Mouse (Mus musculus) urinary bladder, adult 2 months (tissue): ENCODE measurements around the gene Cpe. TPM values are rescaled to one million over a fixed set of nuclear protein-coding genes. Genes with fewer than 3 reads are reported as not detected.

Source experiments
- DNase-seq: peaks from one replicate; pipeline ENCODE4 v3.0.0; 2022; ENCODE audit warnings: low spot score
- polyA plus RNA-seq: library from polyadenylated mRNA; depleted of rRNA; stranded (reverse); fragments of >200 nt; gene quantifications from 2 replicates; pipeline ENCODE4 v1.2.3, GENCODE M21; 2012

Gene Cpe
- polyA plus RNA-seq, 1 experiment, result 114 TPM

DNA sequence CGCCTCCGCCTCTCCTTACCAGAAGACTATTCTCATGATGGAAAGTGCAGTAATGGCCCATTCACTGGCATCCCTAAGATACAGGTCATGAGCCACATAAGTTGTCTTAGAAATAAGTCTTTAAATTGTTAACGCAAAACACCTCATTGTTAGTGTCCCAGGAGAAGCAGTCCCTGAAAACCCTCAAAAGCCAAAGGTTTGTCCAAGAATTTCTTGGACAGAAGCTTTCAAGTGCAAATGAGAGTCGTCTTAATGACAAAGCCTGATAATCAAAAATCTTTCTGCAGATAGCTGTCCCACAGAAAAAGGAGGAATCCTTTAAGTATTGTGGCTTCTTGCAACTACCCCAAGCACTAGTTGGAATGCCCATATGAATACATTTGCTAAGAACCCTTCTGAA, 60.7 kb downstream of the Cpe start:
- DNase-seq, result no peak

DNA sequence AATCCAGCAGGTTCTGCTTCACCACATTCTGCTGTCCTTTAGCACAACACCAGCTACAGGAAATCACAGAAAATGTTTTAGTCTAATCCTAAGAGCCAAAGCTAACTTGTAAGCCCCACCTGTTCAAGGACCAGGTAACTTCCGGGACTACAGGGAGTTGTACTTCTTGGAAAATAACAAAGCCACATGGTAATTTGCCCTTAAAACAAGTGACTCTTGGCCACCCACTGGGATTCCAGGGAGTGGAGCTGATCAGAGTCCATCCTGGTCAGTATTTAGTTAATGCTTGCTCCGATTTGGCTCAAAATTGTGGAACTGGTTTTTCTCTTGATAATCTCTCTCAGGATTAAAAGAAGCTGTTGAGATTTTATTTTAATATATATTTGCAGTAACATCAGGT, 61.1 kb downstream of the Cpe start:
- no peak for DNase-seq

DNA sequence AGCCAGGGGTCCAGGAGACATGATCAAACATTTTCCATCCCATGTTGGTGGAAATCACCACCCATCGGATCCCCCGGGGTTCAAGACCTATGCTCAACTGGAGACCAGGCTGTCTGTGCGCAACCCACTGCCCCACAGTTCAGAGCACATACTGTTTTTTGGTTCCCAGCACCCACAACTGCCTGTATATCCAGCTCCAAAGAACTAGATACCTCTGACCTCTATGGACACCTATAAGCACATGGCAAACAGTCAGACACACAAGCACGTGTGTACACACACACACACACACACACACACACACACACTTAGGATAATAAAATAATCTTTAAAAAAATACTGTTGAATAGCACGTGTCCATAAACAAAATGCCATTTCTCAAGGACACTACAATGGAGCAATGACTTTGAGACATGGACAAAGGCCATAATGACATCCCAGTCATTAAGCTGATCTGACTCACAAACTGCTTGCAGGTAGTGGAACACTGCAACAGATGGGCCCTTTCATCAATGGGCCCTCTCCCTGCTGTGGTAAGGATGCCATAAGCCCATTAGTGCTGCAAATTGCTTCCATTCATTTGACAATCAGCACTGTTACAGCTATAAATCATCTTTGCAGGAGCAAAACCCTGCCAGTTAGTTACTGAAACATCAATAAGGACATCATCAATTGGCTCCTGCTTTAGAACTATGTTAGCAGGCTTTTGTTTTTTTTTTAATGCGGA, 63.7 kb downstream of the Cpe start:
- no peak for DNase-seq

DNA sequence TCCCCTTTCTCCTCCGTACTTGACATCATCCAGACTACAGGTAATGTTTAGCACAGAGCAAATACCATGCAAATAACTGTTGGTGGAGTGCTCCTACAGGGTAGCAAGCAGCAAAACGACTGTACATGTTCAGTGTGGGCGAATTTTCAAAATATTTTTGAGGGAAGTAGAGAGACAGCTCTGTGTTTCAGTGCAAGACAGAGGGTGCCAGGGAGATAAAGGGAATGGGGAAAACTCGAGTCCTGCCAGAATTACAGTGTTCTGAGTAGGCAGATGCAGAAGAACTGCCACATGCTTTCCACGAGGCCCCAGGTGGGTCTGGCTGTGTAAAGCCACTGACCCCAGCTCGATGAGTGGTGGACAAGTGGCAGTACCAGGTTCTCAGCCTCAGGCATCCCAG, 64.8 kb downstream of the Cpe start:
- DNase-seq, result no peak

DNA sequence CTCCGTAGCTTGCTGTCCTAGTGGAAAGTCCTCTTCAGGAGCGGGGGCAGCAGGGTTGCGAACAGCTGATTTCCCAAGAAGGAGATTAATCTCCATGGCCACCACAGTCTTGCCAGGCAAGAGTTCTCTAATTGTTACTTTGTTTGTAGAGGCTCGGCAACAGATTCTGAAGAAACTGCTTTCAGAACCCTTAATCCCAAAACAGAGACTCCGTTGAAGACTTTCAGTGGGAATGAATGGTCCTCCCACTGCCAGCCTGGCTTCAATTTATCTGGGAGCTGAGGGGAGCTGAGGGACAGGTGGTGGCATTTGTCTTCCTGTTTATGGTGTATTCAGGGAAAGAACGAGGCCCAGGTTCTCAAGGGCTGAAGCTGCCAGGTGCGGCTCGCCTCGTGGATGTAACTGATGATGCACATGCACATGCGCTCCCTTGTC, 68.2 kb downstream of the Cpe start:
- no peak for DNase-seq

DNA sequence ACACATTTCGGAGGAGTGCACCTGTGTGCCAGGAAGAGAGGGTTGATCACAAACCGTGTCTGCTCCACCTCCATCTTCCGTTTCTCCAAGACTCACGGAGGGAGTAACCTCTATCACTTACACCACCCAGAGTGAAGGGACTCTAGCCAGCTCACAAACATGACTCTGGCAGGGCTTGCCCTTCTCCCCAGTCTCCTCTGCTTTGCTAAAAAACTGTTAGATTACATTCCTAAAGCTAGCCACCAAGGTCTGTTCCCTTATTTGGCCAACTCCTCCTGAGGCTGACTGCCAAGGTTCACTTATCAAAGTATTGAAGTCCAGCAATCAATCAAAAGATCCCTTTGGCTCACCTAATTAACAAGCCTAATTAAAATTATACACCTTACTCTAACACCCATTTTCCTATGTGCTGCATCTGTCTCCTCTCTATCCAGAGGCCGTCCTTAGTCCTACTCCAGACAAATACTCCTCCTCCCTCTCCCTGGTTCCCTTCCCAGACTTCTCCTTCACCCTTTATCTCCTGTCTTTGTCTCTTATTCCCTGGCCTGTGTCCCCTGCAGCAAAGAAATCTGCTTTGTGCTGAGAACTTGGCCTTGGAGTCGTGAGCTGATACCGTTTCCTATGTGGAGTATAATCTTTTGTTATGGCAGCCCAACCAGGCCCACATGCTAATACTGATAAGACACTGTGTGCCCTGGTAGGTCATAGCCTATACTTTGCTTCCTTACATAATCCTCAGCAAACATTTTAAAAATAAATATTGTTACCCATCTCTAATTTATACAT, 72.3 kb downstream of the Cpe start:
- no peak for DNase-seq

DNA sequence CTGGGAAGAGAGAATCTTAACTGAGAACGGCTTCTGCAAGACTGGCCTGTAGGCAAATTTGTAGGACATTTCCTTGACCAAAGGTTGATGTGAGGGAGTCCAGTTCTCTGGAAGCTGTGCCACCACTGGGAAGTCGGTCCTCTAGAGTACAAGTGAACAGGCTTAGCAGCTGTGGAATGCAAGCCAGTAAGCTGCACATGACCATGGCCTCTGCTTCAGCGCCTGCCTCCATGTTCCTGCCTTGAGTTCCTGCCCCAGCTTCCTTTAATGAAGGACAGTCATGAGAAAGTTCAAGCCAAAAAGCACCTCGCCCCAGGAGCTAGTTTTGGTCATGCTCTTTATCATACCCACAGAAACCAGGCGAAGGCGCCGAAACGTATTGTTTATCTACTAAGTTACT, 73.2 kb downstream of the Cpe start:
- no peak for DNase-seq

DNA sequence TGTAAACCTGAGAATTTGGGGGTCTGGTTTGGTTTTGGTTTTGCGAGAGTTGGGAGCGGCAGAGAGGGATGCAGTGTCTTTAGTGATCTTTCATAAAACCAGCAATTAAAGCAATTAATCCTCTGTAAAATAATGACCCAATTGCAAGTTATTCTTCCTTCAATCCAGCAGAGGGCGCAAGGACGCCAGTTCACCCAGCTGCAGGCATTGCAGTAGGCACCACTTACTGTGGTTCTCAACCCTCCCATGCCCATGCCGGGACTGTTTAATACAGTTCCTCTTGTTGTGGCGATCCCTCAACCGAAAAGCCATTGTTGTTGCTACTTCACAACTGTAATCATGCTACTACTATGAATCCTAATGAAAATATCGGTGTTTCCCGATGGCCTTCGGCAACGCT, 74.2 kb downstream of the Cpe start:
- DNase-seq, result no peak

DNA sequence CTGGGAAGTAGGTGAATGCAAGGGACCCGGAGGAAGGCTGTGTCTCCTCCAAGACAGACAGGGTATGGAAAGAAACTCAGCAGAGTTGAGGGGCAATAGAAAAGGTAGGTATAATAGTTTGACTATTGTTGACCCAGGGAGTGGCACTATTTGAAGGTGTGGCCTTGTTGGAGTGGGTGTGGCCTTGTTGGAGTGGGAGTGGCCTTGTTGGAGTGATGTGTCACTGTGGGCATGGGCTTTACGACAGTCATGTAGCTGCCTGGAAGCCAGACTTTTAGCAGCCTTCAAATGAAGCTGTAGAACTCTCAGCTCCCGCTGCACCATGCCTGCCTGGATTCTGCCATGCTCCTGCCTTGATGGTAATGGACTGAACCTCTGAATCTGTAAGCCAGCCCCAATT, 76.3 kb downstream of the Cpe start:
- DNase-seq, result no peak

DNA sequence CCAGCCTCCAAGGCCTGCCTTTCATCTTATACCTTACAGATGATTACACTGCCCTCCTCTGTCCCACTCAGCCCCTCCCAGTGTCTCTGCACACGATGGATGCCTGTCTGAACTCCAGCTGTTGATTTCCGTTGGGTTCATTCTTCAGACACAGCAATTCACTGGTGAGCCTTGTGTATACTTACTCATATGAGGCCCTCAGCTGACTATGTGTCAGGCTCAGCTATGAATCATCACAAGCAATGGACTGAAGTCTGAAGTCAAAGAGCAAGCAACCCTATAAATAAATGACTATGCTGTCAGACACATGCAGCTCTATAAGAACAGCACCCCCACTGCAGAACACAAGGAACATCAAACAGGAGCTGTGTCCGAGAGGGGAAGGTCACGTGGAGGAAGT, 77.4 kb downstream of the Cpe start:
- DNase-seq, result no peak

DNA sequence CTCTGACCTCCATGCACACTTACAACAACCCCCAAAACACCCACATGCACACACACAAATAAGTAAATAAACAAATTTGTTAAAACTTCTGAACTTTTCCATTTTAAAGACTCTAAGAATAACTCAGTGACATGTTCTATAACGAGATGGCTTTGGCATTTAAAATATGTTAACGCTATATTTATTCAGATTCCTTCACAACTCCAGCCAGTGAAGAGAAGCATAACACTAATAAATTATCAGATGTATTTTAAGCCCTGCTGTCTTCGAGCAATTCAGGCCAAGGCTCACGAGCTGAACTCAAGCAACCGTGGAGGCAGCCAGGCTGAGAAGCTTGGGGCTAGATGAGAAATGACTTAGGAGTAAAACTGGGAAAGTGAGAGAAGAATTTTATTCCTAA, 79.2 kb downstream of the Cpe start:
- no peak for DNase-seq

DNA sequence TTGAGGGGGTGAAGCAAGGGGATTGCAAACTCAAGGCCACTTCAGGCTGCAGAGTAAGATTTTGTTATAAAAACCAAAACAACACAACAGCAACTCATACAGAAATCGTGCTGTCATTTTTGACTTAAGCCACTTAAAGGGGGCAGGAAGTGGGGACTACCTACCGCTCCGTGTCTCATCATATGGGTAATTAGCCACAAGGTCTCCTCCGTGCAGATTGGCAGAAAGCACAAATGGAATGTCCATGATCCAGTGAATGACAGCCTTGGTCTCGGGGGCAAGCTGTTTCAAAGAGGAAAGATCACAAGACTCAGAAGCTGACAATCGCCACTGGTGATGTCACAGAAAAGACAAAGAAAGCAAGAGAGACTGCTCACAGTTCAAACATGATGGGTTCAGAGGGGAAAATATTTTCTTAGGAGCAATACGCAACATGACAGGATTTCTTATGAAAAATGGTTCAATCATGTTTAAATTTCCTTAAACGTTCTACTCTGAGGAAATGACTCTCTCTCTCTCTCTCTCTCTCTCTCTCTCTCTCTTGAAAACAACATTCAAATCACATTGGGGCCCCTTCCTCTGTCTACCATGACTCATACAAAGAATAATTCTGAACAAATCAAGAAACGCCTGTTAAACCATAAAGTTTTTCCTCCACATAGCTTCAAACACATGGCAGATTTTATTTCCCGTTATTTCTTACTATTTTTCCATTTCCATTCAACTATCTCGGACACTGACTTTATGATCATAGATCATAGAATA, 81.5 kb downstream of the Cpe start:
- no peak for DNase-seq

DNA sequence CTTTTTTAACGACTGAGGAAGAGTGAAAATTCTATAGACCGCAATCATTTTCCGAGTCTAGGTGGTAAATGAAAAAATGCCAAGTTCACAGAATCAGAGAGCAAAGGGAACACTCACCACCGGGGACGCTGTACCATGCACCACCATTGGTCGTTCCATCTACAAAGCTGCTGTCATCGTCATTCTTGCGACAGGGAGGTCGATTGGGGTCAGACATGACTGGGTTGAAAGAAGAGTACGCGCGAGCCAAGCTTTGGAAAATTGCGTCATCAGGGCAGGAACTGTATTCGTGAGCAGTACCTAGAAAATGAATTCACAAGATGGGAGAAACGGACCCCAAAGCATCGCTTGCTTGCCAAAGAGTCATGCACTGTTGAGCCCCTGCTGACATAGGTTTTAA, 83.9 kb downstream of the Cpe start:
- no peak for DNase-seq

DNA sequence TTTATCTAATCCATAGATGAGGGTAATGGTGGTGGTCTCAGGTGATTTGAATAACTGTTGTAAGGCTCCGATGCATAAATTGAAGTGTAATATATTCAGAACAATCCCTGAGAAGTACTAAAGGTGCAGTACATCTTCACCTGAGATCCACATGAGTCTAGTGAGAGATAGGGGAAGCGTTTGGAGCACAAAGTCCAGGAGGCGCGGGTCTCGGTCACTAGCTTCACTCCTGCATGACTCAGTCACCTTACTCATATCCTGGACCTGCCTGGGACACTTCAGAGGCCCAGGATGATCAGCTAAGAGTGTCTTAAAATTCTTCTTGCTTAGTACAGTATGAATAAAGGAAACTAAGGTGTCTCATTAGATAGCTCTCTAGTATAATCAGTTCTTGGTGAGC, 86.8 kb downstream of the Cpe start:
- DNase-seq, result no peak

DNA sequence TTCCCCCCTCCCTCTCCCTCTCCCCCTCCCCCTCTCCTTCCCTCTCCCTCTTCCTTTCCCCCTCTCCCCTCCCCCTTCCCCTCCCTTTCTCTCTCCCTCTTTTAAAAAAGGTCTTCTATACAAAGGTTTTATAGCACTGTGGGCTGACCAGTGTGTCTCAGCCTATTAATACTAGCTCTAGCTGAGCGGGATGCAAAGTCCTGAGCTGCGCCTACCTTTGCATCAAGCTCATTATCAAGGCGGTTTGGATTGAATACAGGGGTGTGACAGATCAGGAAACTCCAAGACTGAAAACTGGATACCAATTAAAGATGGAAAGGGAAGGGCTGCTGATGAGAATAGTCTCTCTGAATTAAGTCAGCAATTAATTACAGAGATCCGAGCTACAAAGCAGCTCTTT, 94.6 kb downstream of the Cpe start:
- no peak for DNase-seq

DNA sequence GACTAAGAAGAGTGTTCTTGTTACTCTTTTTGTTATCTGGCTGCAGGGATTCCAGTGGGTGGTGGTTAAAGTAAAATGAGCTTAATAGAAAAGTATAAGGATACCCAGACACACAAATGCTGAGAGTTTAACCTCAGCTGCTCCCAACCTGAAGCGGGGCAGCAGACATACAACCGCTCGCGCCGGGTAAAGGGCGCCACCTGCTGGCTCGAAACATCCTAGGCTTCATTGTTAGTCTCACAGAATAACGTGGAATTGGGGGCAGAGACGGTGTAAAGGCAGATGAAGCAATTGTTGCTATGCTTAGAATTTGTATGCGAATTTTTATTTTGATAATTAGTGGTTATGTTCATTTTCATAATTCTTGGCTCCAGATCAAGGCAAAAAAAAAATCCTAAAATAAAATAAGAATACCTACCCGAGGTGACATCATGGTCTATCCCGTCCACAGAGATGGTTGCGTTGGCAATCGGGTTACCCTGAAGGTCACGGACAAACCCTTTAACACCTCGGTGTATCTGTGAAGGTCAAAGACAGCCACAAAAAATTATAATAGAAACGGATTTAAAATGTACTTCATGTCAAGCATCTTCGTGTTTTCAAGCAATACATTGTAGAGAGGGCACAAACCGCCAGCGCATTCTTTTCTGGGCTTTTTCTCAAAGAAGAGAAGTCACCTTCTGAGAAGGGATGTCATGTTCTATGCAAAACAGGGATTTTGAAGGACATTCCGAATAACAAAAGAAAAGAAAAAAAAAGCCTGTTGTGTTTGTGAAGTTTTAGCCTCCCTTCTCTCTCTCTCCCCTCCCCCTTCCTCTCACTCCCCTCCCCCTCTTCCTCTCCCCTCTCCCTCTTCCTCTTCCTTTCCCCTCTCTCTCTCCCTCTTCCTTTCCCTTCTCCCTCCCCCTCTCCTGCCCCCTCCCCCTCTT, 95.5 kb downstream of the Cpe start:
- peak; percentile 55 for DNase-seq

DNA sequence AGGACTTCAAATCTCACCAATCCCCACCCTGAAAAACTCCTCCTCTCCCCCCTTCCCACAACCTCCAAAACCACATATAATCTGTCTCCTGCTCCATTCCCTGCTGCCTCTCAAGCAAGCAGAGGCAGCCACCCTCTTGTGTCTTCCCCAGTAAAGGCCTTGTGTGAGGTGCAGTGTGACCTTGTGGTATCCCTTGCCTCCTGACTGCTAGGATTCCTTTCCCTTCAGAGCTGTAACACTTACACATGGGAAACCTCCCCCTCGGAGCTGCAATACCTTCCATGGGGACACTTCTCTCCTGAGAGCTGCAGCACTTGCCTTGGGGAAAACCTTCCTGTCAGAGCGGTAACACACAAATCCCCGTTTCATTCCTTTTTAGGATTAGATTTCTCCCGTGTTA, 96.5 kb downstream of the Cpe start:
- DNase-seq, result no peak

DNA sequence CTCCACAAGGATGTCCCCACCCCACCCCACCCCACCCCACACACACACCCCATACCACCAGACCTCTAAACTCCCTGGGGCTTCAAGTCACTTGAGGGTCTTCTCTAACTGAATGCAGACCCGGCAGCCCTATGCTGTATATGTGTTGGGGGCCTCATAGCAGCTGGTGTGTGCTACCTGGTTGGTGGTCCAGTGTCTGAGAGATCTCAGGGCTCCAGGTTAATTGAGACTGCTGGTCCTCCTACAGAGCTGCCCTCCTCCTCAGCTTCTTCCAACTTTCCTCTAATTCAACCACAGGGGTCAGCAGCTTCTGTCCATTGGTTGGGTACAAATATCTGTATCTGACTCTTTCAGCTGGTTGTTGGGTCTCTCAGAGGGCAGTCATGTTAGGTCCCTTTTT, 102.4 kb downstream of the Cpe start:
- no peak for DNase-seq

DNA sequence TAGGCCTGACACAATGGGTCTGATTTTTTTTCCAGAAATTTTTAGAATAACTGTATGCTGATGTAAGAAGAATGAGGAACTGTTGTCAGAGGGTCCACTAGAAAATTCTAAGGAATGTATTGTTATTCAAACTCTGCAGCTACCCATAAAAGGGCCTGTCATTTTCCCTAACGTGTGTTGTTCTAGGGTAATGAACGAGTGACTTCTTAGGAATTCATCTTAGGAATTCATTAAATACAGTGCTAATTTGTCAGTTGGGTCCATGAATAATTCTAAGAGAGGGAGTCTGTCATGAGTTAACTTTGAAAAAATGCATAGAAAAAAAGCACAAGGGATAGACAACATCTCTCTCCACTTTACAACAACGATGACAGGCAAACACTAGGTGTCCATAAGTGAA, 110.0 kb downstream of the Cpe start:
- no peak for DNase-seq

DNA sequence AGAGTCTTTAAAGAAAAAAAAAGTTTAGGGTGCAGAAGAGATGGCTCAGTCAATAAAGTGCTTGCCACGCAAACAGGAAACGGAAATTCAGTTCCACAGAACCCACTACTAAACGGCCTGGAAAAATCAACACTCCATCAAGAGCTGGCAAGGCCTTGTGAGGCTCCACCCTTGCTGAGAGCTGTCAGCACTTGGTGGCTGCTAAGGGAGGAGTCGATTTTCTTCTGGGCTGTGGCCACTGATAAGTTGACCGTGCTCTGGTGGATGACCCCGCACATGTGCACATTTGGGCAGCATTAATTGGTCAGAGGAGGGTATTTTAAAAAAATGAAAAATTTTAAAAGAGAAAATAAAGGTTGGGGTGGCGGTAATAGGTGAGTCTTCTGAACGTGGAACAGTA, 114.6 kb downstream of the Cpe start:
- DNase-seq, result no peak

DNA sequence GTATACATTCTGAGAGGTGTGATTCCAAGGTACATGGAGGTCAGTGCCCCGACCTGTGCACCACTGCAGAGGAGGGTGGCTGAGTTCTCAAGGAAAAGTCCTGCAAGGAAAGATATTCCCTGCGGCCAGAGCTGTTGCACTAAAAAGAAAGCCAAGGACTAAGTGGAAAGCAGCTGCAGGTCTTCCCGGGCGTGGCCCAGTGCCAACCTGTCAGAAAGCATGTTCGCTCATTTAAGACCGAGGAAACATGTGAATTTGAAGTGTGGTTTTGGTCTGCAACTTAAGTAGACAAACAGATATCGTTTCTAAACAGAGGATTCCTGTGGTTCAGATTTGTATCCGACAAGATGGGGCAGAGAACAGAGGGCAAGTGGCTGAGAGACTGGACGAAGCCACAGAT, 117.9 kb downstream of the Cpe start:
- no peak for DNase-seq
